Mouse (Mus musculus): ENCODE measurements around the gene E430018J23Rik. TPM values are rescaled to one million over a fixed set of nuclear protein-coding genes. Genes with fewer than 3 reads are reported as not detected.
A peak's percentile ranks its signal among the peaks of the same experiment; 100 is the strongest.

Gene E430018J23Rik
- polyA plus RNA-seq (2012; rRNA removed): 8.4 and 10.2 TPM in 2 replicates

DNA sequence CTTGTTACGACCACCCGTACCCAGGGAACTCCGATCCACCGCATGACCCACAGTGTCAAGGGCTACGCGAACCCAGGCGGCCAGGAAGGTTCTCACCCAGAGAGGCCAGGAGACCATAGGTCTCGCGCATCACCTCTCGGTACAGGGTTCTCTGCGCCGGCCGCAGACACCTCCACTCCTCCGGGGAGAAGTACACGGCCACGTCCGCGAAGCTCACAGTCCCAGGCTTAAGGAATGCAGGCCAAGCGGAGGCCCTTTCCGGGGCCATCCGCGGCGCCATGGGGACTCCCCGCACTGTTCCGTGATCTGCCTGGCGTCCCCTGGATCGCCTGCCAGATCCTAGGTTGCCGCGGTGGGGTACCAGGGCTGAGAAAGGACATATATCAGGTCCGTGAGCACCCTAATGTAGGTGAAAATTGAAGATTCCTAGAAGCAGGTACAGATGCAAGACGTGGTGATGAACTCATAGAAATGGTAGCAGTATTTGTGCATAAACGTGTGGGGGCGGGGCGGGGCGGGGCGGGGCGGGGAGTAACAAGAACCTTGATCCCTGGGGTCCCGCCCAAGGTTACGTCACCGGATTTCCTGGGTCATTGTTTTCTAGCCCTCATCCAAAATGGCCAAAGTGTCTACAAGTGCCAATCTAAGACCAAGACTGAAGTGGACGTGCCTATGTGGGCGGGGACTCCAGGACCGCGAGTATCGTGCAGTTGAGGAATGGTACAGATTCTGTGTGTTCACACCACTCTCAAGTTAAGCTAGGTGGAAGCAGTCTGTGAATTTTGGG is at the start of gene E430018J23Rik:
TSS of gene E430018J23Rik (minus strand) at position 473 of the 787 bp plus-strand sequence.
- peak; percentile 93 for DNase-seq
- Histone ChIP-seq H3K36me3 (ENCODE audit: control insufficient read depth, insufficient read depth, low read length) (no peaks in the 10 kb centered on the region), H3K27ac (ENCODE audit: control insufficient read depth, insufficient read depth, low read length) (peak within 1 kb of the TSS; percentile 65), H3K4me1 (replicated peaks; ENCODE audit: control insufficient read depth, insufficient read depth, low read length) (peaks cover 11% of the 10 kb centered on the region), H3K27me3 (ENCODE audit: control insufficient read depth, insufficient read depth, low read length) (no peaks in the 10 kb centered on the region), H3K4me3 (ENCODE audit: control insufficient read depth, insufficient read depth, low read length) (peak within 1 kb of the TSS; percentile 90)
- WGBS: under 1% methylated on average over 45 of the region's 45 CpGs
- TF ChIP-seq POLR2A (IDR thresholded peaks at IDR 0.05; ENCODE audit: control insufficient read depth, extremely low read depth, insufficient read depth, low read length, poor library complexity) (no peak; the same call in 1 of the 2 replicates), CTCF (IDR thresholded peaks at IDR 0.05; ENCODE audit: borderline replicate concordance, control insufficient read depth, extremely low read depth, insufficient read depth, low read length, poor library complexity) (0 out of 2 replicates have a peak, but pooled peaks have one; percentile 16)

DNA sequence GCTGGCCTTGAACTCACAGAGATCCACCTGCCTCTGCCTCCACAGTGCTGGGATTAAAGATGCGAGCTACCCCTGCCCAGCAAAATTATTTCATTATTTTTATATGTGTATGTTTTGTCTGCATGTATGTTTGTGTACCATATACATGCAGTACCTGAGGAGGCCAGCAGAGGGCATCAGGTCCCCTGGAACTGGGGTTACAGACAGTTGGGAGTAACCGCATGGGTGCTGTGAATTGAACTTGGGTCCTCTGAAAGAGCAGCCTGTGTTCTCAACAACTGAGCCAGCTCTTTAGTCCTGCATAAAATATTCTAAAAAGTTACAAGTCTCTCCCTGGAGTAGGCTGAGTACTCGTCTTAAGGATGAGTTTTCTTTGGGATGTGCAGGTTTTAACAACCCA is 44.3 kb upstream of the E430018J23Rik start:
- H3K4me1 ChIP-seq (replicated peaks; ENCODE audit: control insufficient read depth, insufficient read depth, low read length): no peaks in the 10 kb centered on the region
- no peak overlapping the region for H3K4me3 ChIP-seq (ENCODE audit: control insufficient read depth, insufficient read depth, low read length)
- WGBS: 99% methylated on average over 3 of the region's 3 CpGs
- TF ChIP-seq CTCF (IDR thresholded peaks at IDR 0.05; ENCODE audit: borderline replicate concordance, control insufficient read depth, extremely low read depth, insufficient read depth, low read length, poor library complexity) (no peak), POLR2A (IDR thresholded peaks at IDR 0.05; ENCODE audit: control insufficient read depth, extremely low read depth, insufficient read depth, low read length, poor library complexity) (no peak)
- peaks cover 2% of the 10 kb centered on the region; the same call in 1 of the 2 replicates for H3K36me3 ChIP-seq (ENCODE audit: control insufficient read depth, insufficient read depth, low read length)
- no peaks in the 10 kb centered on the region for H3K27me3 ChIP-seq (ENCODE audit: control insufficient read depth, insufficient read depth, low read length)
- no peak overlapping the region for H3K27ac ChIP-seq (ENCODE audit: control insufficient read depth, insufficient read depth, low read length)
- peak; percentile 35 for DNase-seq

DNA sequence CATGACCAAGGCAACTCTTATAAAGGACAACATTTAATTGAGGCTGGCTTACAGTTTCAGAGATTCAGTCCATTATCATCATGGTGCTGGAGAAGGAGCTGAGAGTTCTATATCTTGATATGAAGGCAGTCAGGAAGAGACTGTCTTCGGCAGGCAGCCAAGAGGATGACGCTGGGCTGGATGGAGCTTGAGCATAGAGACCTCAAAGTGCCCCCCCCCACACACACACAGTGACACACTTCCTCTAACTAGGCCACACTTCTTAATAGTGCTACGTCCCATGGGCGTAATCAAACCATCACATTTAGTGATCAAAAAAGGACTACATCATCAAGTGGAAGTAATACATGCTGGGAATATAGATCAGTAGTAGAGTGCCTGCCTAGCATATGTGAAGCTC is 41.8 kb upstream of the E430018J23Rik start:
- 83% methylated on average over 4 of the region's 4 CpGs for WGBS
- Histone ChIP-seq H3K4me3 (ENCODE audit: control insufficient read depth, insufficient read depth, low read length) (no peak overlapping the region), H3K4me1 (replicated peaks; ENCODE audit: control insufficient read depth, insufficient read depth, low read length) (no peaks in the 10 kb centered on the region), H3K36me3 (ENCODE audit: control insufficient read depth, insufficient read depth, low read length) (no peaks in the 10 kb centered on the region), H3K27me3 (ENCODE audit: control insufficient read depth, insufficient read depth, low read length) (no peaks in the 10 kb centered on the region), H3K27ac (ENCODE audit: control insufficient read depth, insufficient read depth, low read length) (no peak overlapping the region)
- TF ChIP-seq CTCF (IDR thresholded peaks at IDR 0.05; ENCODE audit: borderline replicate concordance, control insufficient read depth, extremely low read depth, insufficient read depth, low read length, poor library complexity): no peak
- DNase-seq: no peak

DNA sequence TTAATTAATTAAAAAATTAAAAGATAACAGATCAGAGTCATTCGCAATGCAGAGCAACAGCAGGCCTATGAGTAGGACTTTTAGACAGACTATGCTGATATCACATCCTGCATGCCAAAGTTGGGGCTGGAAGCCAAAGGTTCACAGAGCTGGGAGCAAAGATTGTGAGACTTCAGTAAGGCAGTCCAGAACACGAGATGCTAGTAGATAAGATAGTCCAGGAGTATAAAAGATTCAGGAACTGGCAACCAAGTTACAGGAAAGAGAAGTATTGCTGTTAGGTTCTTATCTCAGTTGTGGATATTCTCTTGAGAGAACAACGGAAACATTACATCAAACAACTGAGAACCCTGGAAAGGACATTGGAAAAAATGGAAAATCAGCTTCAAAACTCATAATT is 32.9 kb upstream of the E430018J23Rik start:
- H3K4me1 ChIP-seq (replicated peaks; ENCODE audit: control insufficient read depth, insufficient read depth, low read length): peaks cover 6% of the 10 kb centered on the region
- WGBS: 83% methylated on average over 3 of the region's 3 CpGs
- TF ChIP-seq CTCF (IDR thresholded peaks at IDR 0.05; ENCODE audit: borderline replicate concordance, control insufficient read depth, extremely low read depth, insufficient read depth, low read length, poor library complexity): no peak
- no peak for TF ChIP-seq POLR2A (IDR thresholded peaks at IDR 0.05; ENCODE audit: control insufficient read depth, extremely low read depth, insufficient read depth, low read length, poor library complexity)
- no peaks in the 10 kb centered on the region for H3K36me3 ChIP-seq (ENCODE audit: control insufficient read depth, insufficient read depth, low read length)
- no peaks in the 10 kb centered on the region for H3K27me3 ChIP-seq (ENCODE audit: control insufficient read depth, insufficient read depth, low read length)
- no peak overlapping the region for H3K4me3 ChIP-seq (ENCODE audit: control insufficient read depth, insufficient read depth, low read length)
- DNase-seq: no peak
- H3K27ac ChIP-seq (ENCODE audit: control insufficient read depth, insufficient read depth, low read length): no peak overlapping the region

DNA sequence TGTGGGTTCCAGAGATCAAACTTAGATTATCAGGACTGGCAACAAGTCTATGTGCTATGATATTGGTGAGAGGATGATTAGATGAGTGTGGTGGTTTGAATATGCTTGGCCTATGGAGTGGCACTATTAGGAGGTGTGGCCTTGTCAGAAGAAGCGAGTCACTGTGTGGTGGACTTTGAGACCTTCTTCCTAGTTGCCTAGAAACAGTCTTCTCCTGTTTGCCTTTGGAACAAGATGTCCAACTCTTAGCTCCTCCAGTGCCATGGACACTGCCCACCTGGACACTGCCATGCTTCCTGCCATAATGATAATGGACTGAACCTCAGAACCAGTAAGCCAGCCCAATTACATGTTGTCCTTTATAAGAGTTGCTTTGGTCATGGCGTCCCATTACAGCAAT is 32.5 kb upstream of the E430018J23Rik start:
- Histone ChIP-seq H3K4me1 (replicated peaks; ENCODE audit: control insufficient read depth, insufficient read depth, low read length) (peaks cover 9% of the 10 kb centered on the region), H3K27me3 (ENCODE audit: control insufficient read depth, insufficient read depth, low read length) (no peaks in the 10 kb centered on the region), H3K36me3 (ENCODE audit: control insufficient read depth, insufficient read depth, low read length) (no peaks in the 10 kb centered on the region), H3K27ac (ENCODE audit: control insufficient read depth, insufficient read depth, low read length) (no peak overlapping the region), H3K4me3 (ENCODE audit: control insufficient read depth, insufficient read depth, low read length) (no peak overlapping the region)
- no peak for TF ChIP-seq CTCF (IDR thresholded peaks at IDR 0.05; ENCODE audit: borderline replicate concordance, control insufficient read depth, extremely low read depth, insufficient read depth, low read length, poor library complexity)
- TF ChIP-seq POLR2A (IDR thresholded peaks at IDR 0.05; ENCODE audit: control insufficient read depth, extremely low read depth, insufficient read depth, low read length, poor library complexity): no peak
- DNase-seq: no peak
- 91% methylated on average over 2 of the region's 2 CpGs for WGBS

DNA sequence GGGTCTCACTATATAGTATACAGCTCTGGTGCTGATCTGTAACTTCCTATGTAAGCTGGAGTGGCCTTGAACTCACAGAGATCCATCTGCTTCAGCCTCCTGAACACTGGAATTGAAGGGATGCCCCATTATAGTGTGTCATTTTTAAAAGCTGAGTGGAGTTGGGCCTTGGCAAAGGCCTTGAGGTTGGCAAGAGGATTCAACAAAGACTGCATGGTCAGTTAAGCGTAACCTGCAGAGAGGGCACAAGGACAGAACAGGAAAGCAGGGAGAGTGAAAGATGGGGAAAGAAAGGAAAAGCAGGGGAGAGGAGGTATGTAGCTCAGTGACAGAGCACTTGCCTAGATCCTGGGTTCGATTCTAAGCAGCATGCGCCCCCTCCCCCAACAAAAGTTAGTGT is 31.9 kb upstream of the E430018J23Rik start:
- no peak for DNase-seq
- no peak overlapping the region for H3K27ac ChIP-seq (ENCODE audit: control insufficient read depth, insufficient read depth, low read length)
- H3K36me3 ChIP-seq (ENCODE audit: control insufficient read depth, insufficient read depth, low read length): no peaks in the 10 kb centered on the region
- 93% methylated on average over 3 of the region's 3 CpGs for WGBS
- H3K4me1 ChIP-seq (replicated peaks; ENCODE audit: control insufficient read depth, insufficient read depth, low read length): peaks cover 9% of the 10 kb centered on the region
- H3K4me3 ChIP-seq (ENCODE audit: control insufficient read depth, insufficient read depth, low read length): no peak overlapping the region
- no peaks in the 10 kb centered on the region for H3K27me3 ChIP-seq (ENCODE audit: control insufficient read depth, insufficient read depth, low read length)
- TF ChIP-seq POLR2A (IDR thresholded peaks at IDR 0.05; ENCODE audit: control insufficient read depth, extremely low read depth, insufficient read depth, low read length, poor library complexity): no peak
- no peak for TF ChIP-seq CTCF (IDR thresholded peaks at IDR 0.05; ENCODE audit: borderline replicate concordance, control insufficient read depth, extremely low read depth, insufficient read depth, low read length, poor library complexity)
